Mouse (Mus musculus): Measurements from ENCODE around the gene Ranbp1. TPM values are rescaled to one million over a fixed set of nuclear protein-coding genes. Genes with fewer than 3 reads are reported as not detected.

The Ranbp1 gene
- polyA plus RNA-seq, 1 experiment from 2014 or later, result 515 TPM

GRCm38 (mm10) chr16:18258221-18258620 lies 9.7 kb upstream of the Ranbp1 start, which contains the start of gene Gm49776:
Gene Gm49776, minus strand, starts transcription at chr16:18258321.
- no peak within 1 kb of the TSS for H3K4me3 ChIP-seq (ENCODE audit: low read depth, low read length)

DNA sequence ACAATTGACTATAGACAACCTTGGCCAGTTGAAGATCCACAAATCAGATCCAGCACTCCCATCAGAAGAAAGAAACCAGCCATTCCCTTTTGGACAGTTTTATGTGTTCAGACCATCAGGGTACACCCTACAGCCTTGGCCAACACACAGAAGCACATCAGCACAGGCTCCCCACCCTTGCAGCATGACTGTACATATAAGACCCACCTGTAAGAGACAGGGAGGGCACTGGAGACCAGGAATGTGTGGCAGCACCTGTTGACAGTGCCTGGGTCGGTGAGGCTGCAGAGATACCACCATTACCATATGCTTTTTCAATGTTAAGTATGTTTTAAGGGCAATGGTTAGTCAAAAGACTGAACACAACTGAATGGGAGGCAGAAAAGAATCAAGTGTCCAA lies 5.3 kb upstream of the Ranbp1 start:
- 82% methylated on average over 1 of the region's 1 CpGs for WGBS
- Histone ChIP-seq H3K4me1 (ENCODE audit: control insufficient read depth, insufficient read depth, low read length) (peaks cover 16% of the 10 kb centered on the region), H3K9me3 (ENCODE audit: control insufficient read depth, low read length) (no peaks in the 10 kb centered on the region), H3K4me2 (ENCODE audit: low read depth, low read length) (no peak overlapping the region), H3K9ac (ENCODE audit: low read depth, low read length) (no peak overlapping the region), H3K4me3 (ENCODE audit: low read depth, low read length) (no peak overlapping the region), H3K36me3 (ENCODE audit: control insufficient read depth, insufficient read depth, low read length) (peaks cover 85% of the 10 kb centered on the region), H3K27me3 (replicated peaks; ENCODE audit: control insufficient read depth, insufficient read depth, low read length) (no peaks in the 10 kb centered on the region), H3K27ac (replicated peaks; ENCODE audit: low read depth, low read length) (no peak overlapping the region)
- no peak for ATAC-seq (ENCODE audit: low read depth)
- no peak for DNase-seq (ENCODE audit: low spot score)

More at GRCm38 (mm10) chr16:18258221-18258620, 9.7 kb upstream of the Ranbp1 start, which contains the start of gene Gm49776:
- Histone ChIP-seq H3K4me1 (ENCODE audit: control insufficient read depth, insufficient read depth, low read length) (no peaks in the 10 kb centered on the region), H3K36me3 (ENCODE audit: control insufficient read depth, insufficient read depth, low read length) (peaks cover 96% of the 10 kb centered on the region), H3K27ac (replicated peaks; ENCODE audit: low read depth, low read length) (no peak within 1 kb of the TSS), H3K4me2 (ENCODE audit: low read depth, low read length) (no peak within 1 kb of the TSS), H3K27me3 (replicated peaks; ENCODE audit: control insufficient read depth, insufficient read depth, low read length) (no peaks in the 10 kb centered on the region), H3K9ac (ENCODE audit: low read depth, low read length) (no peak within 1 kb of the TSS), H3K9me3 (ENCODE audit: control insufficient read depth, low read length) (no peaks in the 10 kb centered on the region)
- no peak for DNase-seq (ENCODE audit: low spot score)
- no peak for ATAC-seq (ENCODE audit: low read depth)
- 98% methylated on average over 2 of the region's 2 CpGs for WGBS

GRCm38 (mm10) chr16:18252736-18253135 lies 4.2 kb upstream of the Ranbp1 start:
- no peaks in the 10 kb centered on the region for H3K27me3 ChIP-seq (replicated peaks; ENCODE audit: control insufficient read depth, insufficient read depth, low read length)
- peaks cover 76% of the 10 kb centered on the region for H3K36me3 ChIP-seq (ENCODE audit: control insufficient read depth, insufficient read depth, low read length)
- no peak overlapping the region for H3K9ac ChIP-seq (ENCODE audit: low read depth, low read length)
- ATAC-seq (ENCODE audit: low read depth) (no peak), DNase-seq (ENCODE audit: low spot score) (no peak)
- 91% methylated on average over 6 of the region's 6 CpGs for WGBS
- H3K4me2 ChIP-seq (ENCODE audit: low read depth, low read length), result no peak overlapping the region
- no peaks in the 10 kb centered on the region for H3K9me3 ChIP-seq (ENCODE audit: control insufficient read depth, low read length)
- H3K27ac ChIP-seq (replicated peaks; ENCODE audit: low read depth, low read length), result no peak overlapping the region
- no peak overlapping the region for H3K4me3 ChIP-seq (ENCODE audit: low read depth, low read length)
- peaks cover 16% of the 10 kb centered on the region for H3K4me1 ChIP-seq (ENCODE audit: control insufficient read depth, insufficient read depth, low read length)

GRCm38 (mm10) chr16:18250828-18251790 lies 2.6 kb upstream of the Ranbp1 start:
- ATAC-seq (ENCODE audit: low read depth) (no peak), DNase-seq (ENCODE audit: low spot score) (peak; percentile 29)
- Histone ChIP-seq H3K4me3 (ENCODE audit: low read depth, low read length) (peak overlapping the region; percentile 85), H3K36me3 (ENCODE audit: control insufficient read depth, insufficient read depth, low read length) (peaks cover 70% of the 10 kb centered on the region), H3K4me2 (ENCODE audit: low read depth, low read length) (peak overlapping the region; percentile 88), H3K27ac (replicated peaks; ENCODE audit: low read depth, low read length) (no peak overlapping the region), H3K4me1 (ENCODE audit: control insufficient read depth, insufficient read depth, low read length) (peaks cover 30% of the 10 kb centered on the region), H3K9ac (ENCODE audit: low read depth, low read length) (peak overlapping the region; percentile 93), H3K9me3 (ENCODE audit: control insufficient read depth, low read length) (no peaks in the 10 kb centered on the region), H3K27me3 (replicated peaks; ENCODE audit: control insufficient read depth, insufficient read depth, low read length) (no peaks in the 10 kb centered on the region)
- 65% methylated on average over 10 of the region's 10 CpGs for WGBS

DNA sequence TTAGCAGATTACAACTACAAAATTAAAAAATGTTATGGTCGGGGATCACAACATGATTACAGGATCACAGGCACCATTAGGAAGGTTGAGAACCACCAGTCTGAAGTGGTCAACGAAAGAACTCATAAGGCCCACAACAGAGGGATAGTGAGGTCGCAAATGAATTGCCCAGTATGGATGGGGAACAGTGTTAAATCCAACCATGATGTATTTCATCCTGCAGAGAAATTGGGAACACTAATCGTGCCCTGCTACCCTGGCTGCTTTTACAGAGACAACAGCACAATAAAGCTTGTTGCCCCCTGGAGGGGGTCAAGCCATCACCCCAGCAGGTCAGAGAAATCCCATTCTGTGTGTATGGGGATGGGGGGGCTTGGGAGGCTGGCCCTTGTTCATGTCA lies 1.7 kb upstream of the Ranbp1 start:
- Histone ChIP-seq H3K27ac (replicated peaks; ENCODE audit: low read depth, low read length) (peak overlapping the region; percentile 90; the same call in 1 of the 2 replicates), H3K4me3 (ENCODE audit: low read depth, low read length) (peak overlapping the region; percentile 85), H3K9me3 (ENCODE audit: control insufficient read depth, low read length) (no peaks in the 10 kb centered on the region), H3K4me2 (ENCODE audit: low read depth, low read length) (peak overlapping the region; percentile 88), H3K9ac (ENCODE audit: low read depth, low read length) (peak overlapping the region; percentile 93), H3K27me3 (replicated peaks; ENCODE audit: control insufficient read depth, insufficient read depth, low read length) (no peaks in the 10 kb centered on the region), H3K36me3 (ENCODE audit: control insufficient read depth, insufficient read depth, low read length) (peaks cover 70% of the 10 kb centered on the region), H3K4me1 (ENCODE audit: control insufficient read depth, insufficient read depth, low read length) (peaks cover 30% of the 10 kb centered on the region)
- WGBS, result 60% methylated on average over 4 of the region's 4 CpGs
- no peak for DNase-seq (ENCODE audit: low spot score)
- ATAC-seq (ENCODE audit: low read depth), result no peak

- H3K27ac ChIP-seq (replicated peaks; ENCODE audit: low read depth, low read length), result peak overlapping the region; percentile 90
- H3K36me3 ChIP-seq (ENCODE audit: control insufficient read depth, insufficient read depth, low read length), result peaks cover 71% of the 10 kb centered on the region
- WGBS, result 8% methylated on average over 26 of the region's 27 CpGs
- peak overlapping the region; percentile 88 for H3K4me2 ChIP-seq (ENCODE audit: low read depth, low read length)
- H3K9ac ChIP-seq (ENCODE audit: low read depth, low read length), result peak overlapping the region; percentile 93
- DNase-seq (ENCODE audit: low spot score) (peak; percentile 45), ATAC-seq (ENCODE audit: low read depth) (peak; percentile 3)
- no peaks in the 10 kb centered on the region for H3K27me3 ChIP-seq (replicated peaks; ENCODE audit: control insufficient read depth, insufficient read depth, low read length)
- H3K4me1 ChIP-seq (ENCODE audit: control insufficient read depth, insufficient read depth, low read length), result peaks cover 30% of the 10 kb centered on the region
- peak overlapping the region; percentile 85 for H3K4me3 ChIP-seq (ENCODE audit: low read depth, low read length)
- H3K9me3 ChIP-seq (ENCODE audit: control insufficient read depth, low read length), result no peaks in the 10 kb centered on the region
Measured at GRCm38 (mm10) chr16:18249364-18249967, 934 bp upstream of the Ranbp1 start.

- H3K9ac ChIP-seq (ENCODE audit: low read depth, low read length), result peak overlapping the region; percentile 93
- peak overlapping the region; percentile 88 for H3K4me2 ChIP-seq (ENCODE audit: low read depth, low read length)
- peaks cover 71% of the 10 kb centered on the region for H3K36me3 ChIP-seq (ENCODE audit: control insufficient read depth, insufficient read depth, low read length)
- no peaks in the 10 kb centered on the region for H3K9me3 ChIP-seq (ENCODE audit: control insufficient read depth, low read length)
- DNase-seq (ENCODE audit: low spot score), result peak; percentile 25
- WGBS, result 1% methylated on average over 26 of the region's 33 CpGs
- peaks cover 30% of the 10 kb centered on the region for H3K4me1 ChIP-seq (ENCODE audit: control insufficient read depth, insufficient read depth, low read length)
- H3K27ac ChIP-seq (replicated peaks; ENCODE audit: low read depth, low read length), result peak overlapping the region; percentile 90
- no peaks in the 10 kb centered on the region for H3K27me3 ChIP-seq (replicated peaks; ENCODE audit: control insufficient read depth, insufficient read depth, low read length)
- ATAC-seq (ENCODE audit: low read depth), result no peak
- H3K4me3 ChIP-seq (ENCODE audit: low read depth, low read length), result peak overlapping the region; percentile 85
Measured at GRCm38 (mm10) chr16:18247521-18248399, 772 bp downstream of the Ranbp1 start.

DNA sequence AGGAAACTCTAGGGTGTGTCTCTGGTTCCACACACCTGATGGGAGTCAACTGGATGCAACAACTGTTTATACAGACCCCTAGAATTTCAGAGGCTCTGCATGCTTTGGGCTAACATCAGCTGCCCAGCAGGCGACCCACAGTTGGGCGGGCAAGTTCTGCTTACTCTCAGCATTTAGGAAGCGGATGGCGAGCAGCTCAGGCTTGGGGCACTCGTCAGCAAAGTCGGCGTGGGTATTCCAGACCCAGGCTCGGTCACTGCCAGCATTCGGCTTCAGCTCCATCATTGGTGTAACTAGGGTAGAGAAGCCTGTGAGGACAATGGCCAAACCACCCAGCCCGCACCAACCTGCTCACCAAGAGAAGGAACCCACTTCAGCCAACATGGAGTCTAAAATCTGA lies 7.0 kb downstream of the Ranbp1 start:
- 94% methylated on average over 10 of the region's 10 CpGs for WGBS
- no peak overlapping the region for H3K4me3 ChIP-seq (ENCODE audit: low read depth, low read length)
- H3K27ac ChIP-seq (replicated peaks; ENCODE audit: low read depth, low read length), result no peak overlapping the region
- ATAC-seq (ENCODE audit: low read depth) (no peak), DNase-seq (ENCODE audit: low spot score) (no peak)
- H3K27me3 ChIP-seq (replicated peaks; ENCODE audit: control insufficient read depth, insufficient read depth, low read length), result no peaks in the 10 kb centered on the region
- H3K9me3 ChIP-seq (ENCODE audit: control insufficient read depth, low read length), result no peaks in the 10 kb centered on the region
- no peak overlapping the region for H3K4me2 ChIP-seq (ENCODE audit: low read depth, low read length)
- peaks cover 4% of the 10 kb centered on the region for H3K4me1 ChIP-seq (ENCODE audit: control insufficient read depth, insufficient read depth, low read length)
- no peak overlapping the region for H3K9ac ChIP-seq (ENCODE audit: low read depth, low read length)
- peaks cover 88% of the 10 kb centered on the region for H3K36me3 ChIP-seq (ENCODE audit: control insufficient read depth, insufficient read depth, low read length)
